Mouse (Mus musculus): ENCODE measurements around the gene Tbc1d10a.
"Not testable (repeated sequence)": the region's sequence is repeated elsewhere in the genome, so short reads cannot be mapped to it uniquely, and the experiment has no call there.

The Tbc1d10a gene

DNA sequence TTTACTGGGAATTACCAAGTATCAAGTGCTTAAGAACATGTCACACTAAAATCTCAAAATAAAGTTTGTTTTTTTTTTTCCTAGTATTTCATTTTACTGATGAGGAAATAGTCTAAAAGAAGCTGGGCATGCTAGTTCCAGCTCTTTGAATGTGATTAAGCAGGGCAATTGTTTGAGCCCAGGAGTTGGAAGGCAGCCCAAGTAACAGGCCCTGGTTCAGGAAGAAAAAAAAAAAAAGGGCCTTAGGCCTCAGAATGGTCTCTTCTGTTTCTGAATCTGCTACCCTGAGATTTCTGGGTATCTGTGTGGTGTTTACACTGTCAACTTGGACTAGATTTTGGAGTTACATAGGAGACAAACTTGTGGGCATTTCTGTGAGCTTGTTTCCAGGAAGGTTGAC, 3.1 kb upstream of the Tbc1d10a start:
- DNase-seq (ENCODE audit: low read depth, low spot score) = no peak

DNA sequence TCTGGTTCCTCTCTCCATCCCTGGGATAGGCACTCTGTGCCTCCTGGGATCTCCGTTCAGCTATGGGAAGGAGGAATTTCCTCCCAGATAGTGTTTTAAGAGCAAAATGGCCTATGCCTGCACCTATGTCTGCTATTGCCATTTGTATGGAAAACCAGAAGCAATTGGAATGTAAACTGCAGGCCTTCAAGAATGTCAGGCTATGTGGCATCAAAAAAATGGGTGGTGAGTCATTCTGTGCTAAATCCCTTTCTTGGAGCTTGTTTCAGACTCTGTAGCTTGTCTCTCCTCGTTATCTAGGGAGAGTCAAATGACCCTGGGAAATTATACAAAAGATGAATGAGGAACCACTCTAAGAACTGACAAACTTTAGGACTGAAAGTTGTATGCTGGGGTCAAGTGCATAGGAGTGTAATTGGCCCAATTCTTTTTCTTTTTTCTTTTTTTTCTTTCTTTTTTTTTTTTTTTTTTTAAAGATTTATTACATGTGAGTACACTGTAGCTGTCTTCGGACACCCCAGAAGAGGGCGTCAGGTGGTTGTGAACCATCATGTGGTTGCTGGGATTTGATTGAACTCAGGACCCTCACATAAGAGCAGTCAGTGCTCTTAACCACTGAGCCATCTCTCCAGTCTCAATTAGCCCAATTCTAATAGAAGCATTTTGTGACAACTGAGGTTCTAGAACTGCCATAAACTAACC, 2.2 kb upstream of the Tbc1d10a start:
- peak; percentile 46 for DNase-seq (ENCODE audit: low read depth, low spot score)

DNA sequence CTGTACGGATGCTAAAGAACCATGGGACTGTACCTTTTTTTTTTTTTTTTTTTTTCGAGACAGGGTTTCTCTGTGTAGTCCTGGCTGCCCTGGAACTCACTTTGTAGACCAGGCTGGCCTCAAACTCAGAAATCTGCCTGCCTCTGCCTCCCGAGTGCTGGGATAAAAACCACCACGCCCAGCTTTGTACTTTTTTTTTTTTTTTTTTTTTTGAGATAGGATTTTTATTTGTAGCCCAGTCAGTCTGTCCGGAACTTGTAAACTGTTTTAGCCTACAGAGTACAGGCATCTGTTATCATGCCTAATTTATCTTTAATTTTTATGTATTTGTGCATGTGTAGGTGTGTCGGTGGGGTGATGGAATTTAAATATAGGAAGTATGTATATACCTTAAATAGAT, 1.1 kb upstream of the Tbc1d10a start:
- DNase-seq (ENCODE audit: low read depth, low spot score) = not testable (repeated sequence)

DNA sequence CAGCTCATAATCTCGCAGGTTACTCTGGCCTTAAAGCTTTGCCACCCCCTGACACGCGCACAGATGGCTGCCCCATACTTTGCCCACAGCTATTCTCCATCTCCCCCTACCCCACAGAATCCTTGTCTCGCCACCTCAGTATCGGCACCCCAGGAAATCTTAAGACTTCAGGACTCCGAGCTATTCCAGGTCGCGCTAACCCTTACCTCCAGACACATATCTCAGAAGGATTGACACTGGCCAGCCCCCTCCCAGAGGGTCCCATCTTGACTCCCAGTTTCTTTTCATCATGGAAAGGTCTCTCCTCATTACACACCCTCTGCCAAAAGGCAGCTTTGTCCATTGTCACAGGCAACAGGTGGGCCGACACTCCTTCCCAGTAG, 720 bp downstream of the Tbc1d10a start:
- no peak for DNase-seq (ENCODE audit: low read depth, low spot score)

DNA sequence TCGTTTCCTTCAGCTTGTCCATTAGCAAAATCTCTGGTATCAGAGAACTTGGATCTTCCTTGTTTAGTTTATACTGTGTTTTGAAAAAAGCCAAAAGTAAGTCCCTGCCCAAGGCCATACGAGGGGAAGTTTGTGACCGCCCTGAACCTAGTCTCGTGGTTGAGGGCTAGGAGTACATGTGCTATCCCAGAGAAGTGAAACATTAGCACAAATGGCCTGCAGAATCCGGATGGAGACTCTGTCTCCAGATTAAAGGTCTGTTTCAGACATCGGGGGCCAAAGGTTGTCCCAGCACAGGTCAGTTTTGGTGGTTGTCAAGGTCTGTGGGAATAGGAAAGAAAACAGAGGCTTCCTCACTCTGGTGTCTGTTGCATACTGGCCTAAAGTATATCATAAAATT, 2.6 kb downstream of the Tbc1d10a start:
- DNase-seq (ENCODE audit: low read depth, low spot score) = no peak

DNA sequence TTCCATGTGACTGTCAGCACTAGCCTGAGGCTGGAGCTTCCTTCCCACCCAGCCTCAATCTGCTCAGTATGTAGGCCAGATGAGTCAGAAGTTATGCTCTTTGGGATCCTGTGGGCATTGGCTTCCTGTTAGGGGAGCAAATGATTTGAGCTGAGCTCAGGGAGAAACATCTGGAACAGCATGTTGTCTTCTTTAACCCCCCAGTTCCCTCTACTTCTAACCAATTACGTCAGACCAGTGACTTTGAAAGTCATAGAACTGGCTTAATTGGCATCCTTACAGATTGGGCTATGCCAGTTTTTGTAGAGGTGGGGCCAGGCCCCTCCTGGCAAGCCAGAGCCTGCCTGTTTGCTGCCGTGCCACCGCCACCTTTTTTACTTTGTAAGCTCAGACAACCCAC, 4.1 kb downstream of the Tbc1d10a start:
- DNase-seq (ENCODE audit: low read depth, low spot score) = no peak

DNA sequence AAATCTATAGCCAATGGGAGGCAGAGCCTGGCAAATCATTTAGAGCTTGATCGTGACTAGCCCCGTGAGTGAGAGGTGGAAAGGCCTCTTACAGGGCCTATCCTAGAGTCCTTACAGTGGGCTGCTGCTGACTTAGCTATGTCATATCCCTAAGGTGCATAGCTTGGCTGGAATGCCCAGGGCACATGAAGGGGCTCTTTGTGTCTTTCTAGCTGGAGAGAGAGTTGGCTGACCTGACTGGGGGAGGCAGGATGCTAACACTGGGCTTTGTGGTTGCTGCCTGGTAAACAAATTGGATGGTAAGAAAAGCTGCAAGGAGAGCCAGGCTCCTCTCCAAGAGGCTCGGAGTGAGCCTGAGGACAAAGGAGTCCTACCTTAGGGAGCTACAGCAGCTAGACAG, 6.2 kb downstream of the Tbc1d10a start:
- no peak for DNase-seq (ENCODE audit: low read depth, low spot score)

DNA sequence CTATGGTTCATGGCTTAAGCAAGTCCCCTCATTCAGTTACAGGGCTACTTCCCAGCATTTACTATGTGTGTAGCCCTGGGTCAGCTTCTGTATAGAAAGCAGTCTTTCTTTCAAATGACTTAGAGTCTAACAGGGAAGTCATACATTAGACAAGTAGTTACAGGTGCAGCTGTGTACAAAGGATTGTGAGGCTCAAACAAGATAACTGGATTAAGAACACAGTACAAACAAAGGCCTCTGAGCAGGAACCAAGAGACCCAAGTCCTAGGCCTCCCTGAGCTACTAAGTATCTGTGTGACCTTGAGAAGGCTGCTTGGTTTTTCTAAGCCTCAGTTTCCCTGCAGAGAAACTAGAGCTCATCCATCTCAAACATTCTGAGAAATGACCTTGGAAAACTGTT, 6.8 kb downstream of the Tbc1d10a start:
- DNase-seq (ENCODE audit: low read depth, low spot score) = no peak

DNA sequence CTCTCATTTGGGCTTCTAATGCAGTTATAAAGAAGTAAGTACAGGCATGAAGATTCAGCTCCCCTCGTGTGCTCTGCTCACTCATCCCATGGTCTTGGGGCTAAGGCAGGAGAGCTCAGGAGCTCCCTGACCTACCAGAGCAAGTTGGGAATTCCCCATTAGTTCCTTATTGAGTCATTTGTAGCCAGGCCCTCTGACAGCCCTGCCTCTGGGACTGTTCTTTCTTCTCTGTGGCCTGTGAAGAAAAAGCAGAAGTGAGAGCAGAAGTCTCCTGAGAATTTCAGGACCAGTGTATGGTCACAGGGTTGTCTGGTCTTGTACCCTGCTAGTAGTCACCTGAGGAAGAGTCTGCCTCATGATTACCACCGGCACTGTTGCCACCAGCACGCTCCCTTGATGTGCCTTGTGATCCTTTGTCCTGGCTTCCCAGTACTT, 9.0 kb downstream of the Tbc1d10a start:
- DNase-seq (ENCODE audit: low read depth, low spot score) = peak; percentile 37

DNA sequence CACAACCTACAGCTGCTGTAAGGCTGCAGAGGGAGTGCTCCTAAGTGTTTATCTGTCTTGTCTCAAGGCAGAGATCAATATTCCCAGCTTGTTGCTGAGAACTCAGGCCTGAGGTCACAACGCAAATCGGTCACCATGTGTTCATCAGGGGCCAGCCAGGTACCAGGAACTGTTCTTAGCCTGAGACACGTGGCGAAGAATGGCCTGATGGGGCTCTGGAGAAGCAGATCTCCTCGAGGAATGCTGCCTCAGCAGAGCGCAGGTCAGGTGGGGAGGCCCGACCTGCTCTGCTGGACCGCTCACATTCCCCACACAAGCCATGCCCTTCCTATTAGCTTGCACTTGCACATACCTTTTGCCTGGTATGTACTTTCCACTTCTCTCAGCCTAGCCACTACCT, 10.0 kb downstream of the Tbc1d10a start:
- no peak for DNase-seq (ENCODE audit: low read depth, low spot score)

DNA sequence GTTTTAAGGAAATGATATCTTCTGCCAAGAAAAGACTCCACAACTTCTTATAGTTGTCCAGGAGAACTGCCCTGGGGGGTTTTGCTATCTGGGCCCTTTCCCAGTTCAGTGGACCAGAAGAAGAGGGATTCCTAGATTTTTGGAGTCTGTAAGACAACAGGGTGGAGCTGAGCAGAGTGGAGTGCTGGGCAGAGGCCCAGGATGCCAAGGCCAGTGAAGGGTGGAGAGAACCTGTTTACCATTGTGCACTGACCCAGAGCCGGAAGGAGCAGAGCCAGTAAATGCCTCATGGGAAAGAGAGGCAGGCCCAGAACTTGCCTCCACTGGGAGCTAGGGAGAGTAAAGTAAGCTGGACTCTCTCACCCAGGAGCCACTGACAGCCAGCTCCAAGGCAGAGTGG, 11.1 kb downstream of the Tbc1d10a start:
- DNase-seq (ENCODE audit: low read depth, low spot score) = no peak

DNA sequence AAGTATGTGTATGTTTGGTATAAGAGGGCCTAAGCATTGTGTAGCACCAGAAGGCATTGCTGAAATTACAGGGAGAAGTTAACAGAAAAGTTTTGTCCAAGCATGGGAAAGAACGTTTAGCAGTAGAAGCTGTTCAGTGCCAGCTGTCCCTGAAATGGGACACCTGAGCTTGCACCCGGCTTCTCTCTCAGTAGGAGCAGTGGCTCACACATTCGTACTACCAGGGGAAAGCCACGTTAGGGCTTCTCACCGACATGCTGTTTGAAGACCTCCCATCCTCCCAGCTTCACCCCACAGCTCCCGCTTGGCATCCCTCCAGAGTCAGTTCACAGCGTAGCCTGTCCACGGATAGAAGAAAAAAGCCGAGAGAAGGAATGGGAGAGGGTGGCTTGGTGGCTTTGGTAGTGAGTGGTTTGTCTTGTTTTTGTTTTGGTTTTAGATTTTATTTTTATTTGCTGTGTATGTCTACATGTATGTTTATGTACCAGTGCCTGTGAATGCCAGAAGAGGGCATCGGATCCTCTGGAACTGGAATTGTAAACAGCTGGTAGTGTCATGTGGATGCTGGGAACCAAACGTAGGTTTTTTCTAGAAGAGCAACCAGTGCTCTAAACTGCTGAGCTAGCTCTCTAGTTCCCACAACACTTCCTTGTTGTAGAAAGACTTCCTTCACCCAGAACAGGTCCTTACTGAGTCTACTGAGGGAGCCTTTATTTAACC, 15.6 kb downstream of the Tbc1d10a start:
- peak; percentile 43 for DNase-seq (ENCODE audit: low read depth, low spot score)

DNA sequence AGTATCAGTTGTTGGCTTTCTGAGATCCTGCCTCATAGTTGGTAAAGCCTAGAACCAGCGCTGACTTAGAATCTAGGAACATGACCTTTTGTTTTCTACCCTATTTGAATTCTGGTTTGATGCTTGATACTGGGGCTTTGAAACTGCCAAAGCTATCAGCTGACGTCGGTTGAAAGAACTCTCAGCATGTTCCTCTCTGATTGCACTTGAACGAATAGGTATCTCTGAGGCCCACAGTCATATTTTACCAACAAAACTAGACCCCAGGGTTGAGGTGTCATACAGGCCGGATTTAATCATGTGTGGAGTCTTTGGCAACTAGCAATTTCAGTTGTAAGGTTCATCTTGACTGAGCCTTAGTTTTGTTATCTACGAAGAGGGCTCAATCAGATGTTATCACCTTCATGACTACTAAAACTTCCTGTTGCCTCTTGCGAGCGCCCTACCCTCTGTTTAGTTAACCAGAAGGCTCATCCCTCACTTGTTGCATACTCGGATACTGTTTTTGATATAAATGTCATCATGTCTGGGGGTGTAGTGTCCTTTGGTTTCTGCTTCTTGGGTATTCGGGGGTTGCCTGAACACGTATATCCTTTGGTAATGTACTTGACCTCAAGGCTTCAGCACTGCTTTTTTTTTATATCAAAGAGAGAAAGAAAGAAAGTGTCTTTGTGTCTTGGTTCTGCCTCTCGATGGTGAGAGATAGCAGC, 16.6 kb downstream of the Tbc1d10a start:
- DNase-seq (ENCODE audit: low read depth, low spot score) = peak; percentile 79

DNA sequence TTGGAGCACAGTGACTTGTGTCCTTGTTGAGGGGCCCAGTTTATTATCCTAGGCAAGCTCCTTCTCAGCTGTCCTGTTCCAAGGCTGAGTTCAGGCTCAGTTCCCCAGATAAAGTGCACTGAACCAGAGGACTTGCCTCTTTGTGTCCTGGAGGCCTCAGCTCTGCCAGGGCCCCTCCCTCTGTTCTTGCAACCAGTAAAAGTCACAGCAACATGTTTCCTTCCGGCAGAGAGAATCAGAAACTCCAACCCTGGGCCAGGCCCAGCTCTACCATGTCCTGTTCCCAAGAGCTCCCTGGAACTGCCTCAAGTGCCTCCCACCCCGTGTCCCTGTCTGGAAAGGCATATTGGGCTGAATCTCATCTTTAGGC, 17.1 kb downstream of the Tbc1d10a start:
- DNase-seq (ENCODE audit: low read depth, low spot score) = peak; percentile 71

DNA sequence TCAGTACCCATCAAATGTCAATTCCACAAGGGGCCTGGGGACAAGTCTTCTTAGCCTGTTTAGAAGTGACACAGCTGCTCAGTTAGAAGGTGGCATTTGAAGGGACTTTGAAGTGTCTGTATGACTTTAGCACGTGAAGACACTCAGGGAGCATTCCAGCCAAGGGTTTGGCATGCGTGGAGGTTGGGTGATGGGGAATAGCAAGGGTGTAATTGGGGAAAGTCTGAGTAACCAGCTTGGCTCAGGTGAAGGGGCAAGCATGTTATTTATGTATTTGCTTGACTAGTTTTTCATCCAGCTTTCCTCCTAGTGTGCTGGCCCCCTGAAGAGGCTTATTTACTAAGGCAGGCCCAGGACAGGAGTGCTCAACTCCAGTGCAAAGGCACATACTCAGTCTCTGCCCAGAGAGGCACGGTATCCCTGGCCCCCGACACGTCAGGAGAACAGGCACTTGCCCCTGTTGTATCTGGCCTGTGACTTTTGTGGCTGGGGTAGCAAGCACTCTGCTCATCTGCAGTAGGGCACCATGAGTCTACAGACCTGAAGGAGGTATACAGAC, 18.6 kb downstream of the Tbc1d10a start:
- DNase-seq (ENCODE audit: low read depth, low spot score) = no peak

DNA sequence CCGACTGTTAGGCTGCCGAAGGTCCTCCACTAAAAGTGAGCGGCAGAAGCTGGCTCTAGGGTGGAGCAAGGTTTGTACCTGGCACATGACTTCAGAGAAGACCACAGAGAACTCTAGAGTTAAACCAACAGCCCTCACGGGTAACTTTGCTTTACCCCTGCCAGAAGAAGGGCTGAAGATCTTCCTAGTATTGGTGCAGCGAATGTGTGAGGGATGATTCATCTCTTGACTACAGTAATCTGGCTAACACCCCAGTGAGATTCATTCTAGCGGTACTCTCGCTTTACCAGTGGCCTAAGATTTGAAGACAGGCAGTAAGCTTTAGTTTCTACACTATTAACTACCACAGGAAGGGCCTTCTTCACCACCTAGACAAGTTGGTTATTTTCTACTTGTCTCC, 19.4 kb downstream of the Tbc1d10a start:
- DNase-seq (ENCODE audit: low read depth, low spot score) = peak; percentile 64

DNA sequence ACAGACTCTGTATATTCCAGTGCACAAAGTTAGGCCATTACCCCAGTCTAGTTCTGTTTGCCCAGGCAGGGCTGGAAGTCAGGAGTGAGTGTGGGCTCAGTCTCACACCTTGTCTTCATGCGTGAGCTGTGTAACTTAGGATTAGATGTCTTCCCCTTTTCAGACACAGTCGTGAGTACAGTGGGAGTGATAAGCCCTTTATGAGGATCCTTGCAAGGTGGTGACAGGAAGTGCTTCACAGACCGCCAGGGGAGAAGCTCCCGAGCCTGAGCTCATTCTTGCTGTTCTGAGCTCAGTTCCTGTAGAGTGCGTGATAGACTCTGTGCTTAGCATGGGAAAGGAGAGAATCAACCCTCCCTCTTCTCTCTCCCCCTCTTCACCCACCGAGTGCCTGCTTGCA, 20.0 kb downstream of the Tbc1d10a start:
- DNase-seq (ENCODE audit: low read depth, low spot score) = peak; percentile 76

DNA sequence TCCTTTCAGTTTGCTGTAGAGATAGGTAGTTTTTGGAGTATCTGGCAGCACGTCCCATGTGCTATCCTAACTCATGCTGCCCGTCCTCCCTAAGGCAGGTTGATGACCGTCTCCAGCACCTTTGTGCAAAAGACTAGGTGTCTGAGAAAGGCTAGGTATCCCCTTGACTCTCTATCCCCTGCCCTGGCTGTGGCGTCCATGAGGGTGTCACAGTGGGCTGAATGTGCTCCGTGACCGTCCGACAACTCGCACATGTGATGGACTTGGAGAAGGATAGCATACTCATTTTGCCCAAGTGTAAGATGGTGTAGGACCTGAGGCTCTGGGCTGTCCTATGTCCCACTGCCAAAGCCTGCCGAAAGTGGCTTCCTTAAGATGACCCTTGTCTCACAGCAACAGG, 21.1 kb downstream of the Tbc1d10a start:
- DNase-seq (ENCODE audit: low read depth, low spot score) = no peak

DNA sequence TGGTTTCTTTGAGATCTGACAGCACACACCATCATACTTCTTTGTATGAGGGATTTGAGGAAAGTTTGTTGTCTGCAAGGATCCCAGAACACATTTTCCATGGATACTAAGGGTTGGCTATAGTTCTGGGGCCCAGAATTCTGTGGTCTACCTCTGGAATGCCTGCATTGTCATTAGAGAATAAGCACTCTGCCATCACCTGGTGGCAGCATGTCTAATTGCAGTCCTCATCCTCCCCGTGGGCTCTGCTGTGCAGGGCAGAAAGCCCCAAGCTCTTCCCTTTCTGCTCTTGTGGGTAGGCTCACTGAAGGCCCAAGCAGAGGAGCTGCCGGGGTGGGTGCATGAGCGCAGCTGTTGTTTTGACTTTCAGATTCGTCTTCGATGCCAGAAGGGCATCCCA, 23.0 kb downstream of the Tbc1d10a start:
- peak; percentile 27 for DNase-seq (ENCODE audit: low read depth, low spot score)

DNA sequence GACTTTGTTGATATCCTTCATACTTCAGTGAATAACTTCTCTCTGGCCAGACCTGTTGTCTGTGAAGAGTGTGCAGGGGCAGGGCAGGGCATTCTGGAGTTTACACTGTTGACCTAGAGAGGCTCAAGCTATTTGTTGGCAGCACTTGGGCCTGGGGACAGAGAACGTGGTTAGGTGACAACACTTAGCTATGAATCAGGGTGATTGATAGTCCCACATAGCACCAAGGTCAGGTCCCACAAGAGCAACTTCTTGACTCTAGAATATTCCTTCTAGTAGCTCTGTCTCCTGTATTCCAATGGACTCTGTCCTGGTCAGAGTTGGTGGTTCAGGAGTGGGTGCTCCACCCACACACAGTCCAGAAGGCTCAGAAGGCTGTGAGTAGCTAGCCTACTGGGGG, 24.2 kb downstream of the Tbc1d10a start:
- no peak for DNase-seq (ENCODE audit: low read depth, low spot score)

DNA sequence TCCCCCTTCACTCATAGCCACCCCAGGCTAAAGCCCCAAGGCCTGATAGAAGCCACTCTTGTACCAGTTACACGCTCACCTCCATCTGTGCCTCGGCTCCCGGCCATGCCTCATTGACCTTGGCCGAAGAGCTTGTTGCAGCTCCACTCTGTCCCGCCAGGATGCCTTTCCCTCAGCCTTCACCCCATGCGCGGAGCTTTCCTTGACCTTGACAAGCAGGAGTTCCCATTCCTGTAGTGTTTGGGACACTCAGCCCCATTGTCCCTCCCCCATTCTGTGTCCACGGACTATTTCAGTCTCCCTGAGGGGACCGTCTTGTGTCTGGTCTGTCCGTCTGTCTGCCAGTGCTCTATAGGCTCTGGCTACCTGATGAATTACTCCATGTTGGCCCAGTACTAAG, 26.5 kb downstream of the Tbc1d10a start:
- no peak for DNase-seq (ENCODE audit: low read depth, low spot score)

DNA sequence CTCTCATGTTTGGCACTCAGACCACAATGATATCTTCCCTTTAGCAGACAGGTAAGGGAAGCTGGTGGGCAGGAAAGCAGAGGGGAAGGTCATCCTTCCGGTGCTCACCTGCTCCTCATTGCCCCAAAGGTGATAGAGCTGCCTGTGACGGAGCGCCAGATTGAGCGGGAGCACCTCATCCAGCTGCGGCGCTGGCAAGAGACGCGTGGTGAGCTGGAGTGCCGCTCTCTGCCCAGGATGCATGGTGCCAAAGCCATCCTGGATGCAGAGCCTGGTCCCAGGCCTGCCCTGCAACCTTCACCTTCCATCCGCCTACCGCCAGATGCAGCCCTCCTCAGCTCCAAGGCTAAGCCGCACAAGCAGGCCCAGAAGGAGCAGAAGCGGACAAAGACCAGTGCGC, 28.0 kb downstream of the Tbc1d10a start:
- DNase-seq (ENCODE audit: low read depth, low spot score) = no peak

DNA sequence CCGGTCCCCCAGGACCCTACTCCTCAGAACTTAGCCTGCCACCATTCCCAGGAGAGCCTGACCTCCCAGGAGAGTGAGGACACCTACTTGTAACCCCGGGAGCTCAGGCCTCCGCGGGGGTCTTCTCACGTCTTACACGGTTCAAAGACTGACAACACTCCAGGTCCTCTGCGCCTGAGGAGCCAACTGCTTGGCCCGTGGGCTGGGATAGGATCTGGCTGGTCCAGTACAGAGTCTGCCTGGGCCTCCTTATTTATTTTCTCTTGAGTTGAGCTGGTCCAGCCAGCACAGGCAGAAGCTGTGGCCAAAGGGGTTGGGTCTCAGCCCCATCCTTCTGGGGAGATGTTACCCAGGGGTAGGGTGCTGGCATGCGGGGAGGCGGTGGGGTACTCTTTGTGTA, 28.5 kb downstream of the Tbc1d10a start:
- DNase-seq (ENCODE audit: low read depth, low spot score) = no peak

Measured in CD4-positive helper T cell, adult 2 months (primary cell).